Mouse (Mus musculus) cerebellum, postnatal 14 days (tissue): Measurements from ENCODE around the gene Trpc7.
A peak's percentile ranks its signal among the peaks of the same experiment; 100 is the strongest.

Experiments
- DNase-seq, 2 experiments: peaks; one replicate each; pipeline ENCODE4 v3.0.0; 2021; ENCODE audit warnings: mixed read lengths in 2 of 2

Trpc7 gene

GRCm38 (mm10) chr13:56742325-56742901 lies 153.4 kb downstream of the Trpc7 start:
- DNase-seq, result no peak

- DNase-seq, result no peak
Observed at GRCm38 (mm10) chr13:56741691-56742090, 154.1 kb downstream of the Trpc7 start.

GRCm38 (mm10) chr13:56740496-56740895 lies 155.3 kb downstream of the Trpc7 start:
- DNase-seq, result no peak

GRCm38 (mm10) chr13:56739556-56739955 lies 156.2 kb downstream of the Trpc7 start:
- no peak for DNase-seq

GRCm38 (mm10) chr13:56735212-56735875 lies 160.4 kb downstream of the Trpc7 start:
- DNase-seq, result peak; percentile 48 to 55

- no peak for DNase-seq
Observed at GRCm38 (mm10) chr13:56734617-56735016, 161.2 kb downstream of the Trpc7 start.

GRCm38 (mm10) chr13:56729046-56729445 lies 166.7 kb downstream of the Trpc7 start:
- no peak for DNase-seq

- DNase-seq, result no peak
Observed at GRCm38 (mm10) chr13:56726551-56726950, 169.2 kb downstream of the Trpc7 start.
